Mouse (Mus musculus) monocyte, adult 2 months (primary cell): ENCODE measurements around the gene Pyroxd2.

Experiments
- DNase-seq, 2 experiments: peaks; one replicate each; pipeline ENCODE4 v3.0.0; 2022; ENCODE audit warnings: low spot score in 2 of 2, low read depth in 1 of 2

The Pyroxd2 gene

GRCm38 (mm10) chr19:42745869-42746224 is 6.7 kb downstream of the Pyroxd2 start:
- no peak for DNase-seq

DNA sequence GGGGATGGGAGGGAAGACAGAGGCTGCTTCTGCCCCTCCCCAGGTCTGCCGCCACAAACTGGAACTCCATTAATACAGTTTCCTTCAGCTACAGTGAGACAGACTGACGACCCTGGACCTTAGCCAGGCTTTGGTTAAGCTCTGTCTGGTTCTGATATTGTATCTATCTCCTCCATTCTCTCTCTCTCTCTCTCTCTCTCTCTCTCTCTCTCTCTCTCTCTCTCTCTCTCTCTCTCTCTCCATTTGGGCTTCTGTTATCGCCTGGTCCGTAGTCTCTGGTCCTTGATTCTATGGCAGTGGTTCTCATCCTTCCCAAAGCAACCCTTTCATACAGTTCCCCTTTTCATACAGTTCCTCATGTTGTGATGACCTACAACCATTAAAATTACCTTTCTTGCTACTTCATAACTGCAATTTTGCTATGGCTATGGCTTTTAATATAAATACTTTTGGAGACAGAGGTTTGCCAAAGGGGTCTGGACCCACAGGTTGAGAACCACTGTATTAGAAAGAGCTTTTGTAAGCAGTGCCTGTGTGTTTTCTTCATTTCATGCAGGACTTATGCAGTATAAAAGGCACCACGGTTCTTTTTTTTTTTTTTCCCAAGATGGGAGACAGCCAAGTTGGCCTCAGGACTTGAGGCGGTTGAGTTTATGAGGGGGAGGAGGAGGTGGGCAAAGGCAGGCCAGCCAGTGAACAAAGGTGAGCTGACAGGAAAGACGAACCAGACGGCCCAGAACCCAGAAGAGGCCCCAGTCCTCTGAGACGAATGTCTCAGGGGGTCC is 7.3 kb downstream of the Pyroxd2 start:
- no peak for DNase-seq

DNA sequence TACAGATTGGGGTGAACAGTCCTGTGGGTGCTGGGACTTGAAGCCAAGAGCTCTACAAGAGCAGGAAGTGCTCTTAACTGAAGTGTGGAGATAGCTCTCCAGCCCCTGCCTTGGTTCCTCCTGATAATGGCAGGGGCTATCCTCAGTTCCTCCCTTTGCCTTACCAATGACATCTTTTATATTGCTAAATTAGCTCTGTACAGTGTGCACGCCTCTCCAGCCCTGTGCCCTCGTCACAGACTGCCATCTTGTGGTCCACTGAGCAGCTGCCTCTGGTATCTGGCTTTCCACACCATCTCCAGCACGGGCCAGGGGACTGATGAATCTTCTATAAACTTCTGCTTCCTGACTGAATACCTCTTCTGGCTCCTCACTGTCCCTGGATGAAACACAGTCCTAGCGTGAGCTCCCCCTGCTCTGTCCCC is 8.4 kb downstream of the Pyroxd2 start:
- DNase-seq, result no peak

GRCm38 (mm10) chr19:42743261-42743660 is 9.3 kb downstream of the Pyroxd2 start:
- no peak for DNase-seq

DNA sequence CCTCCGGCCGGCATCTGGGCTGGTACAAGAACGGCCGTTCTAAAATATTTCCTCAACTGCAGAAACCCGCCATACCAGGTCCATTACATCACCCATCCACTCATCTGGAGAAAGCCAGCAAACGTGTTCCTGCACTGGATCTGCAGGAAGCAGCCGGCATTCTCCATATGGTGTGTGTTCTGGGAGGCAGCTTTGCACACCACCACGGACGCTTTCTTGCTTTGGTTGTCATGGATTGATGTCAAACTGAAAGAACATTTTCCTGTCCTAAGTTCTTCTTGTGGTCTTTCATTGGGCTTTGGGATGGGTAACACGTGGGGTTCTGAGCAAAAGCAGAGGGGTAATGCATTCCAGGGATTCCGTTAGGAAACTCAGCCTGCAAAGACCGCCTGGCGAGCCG is 10.7 kb downstream of the Pyroxd2 start:
- no peak for DNase-seq

GRCm38 (mm10) chr19:42740163-42740899 is 12.2 kb downstream of the Pyroxd2 start:
- no peak for DNase-seq

DNA sequence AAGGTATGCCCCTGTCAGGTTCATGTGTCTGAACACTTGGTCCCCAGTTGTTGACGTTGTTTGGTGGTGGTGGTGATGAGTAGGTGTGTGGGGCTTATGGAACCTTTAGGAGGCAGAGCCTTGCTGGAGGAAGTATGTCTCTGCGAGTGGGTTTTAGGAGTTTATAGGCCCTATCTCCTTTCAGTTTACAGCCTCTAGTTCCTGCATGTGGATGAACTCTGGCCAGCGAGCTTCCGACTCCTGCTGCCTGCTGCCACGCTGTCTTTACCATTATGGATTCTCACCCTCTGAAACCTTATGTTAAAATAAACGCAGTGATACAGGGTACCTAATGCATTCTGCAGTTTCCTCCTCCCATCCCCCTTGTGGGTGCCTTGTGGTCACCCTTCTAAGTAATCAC is 12.8 kb downstream of the Pyroxd2 start:
- DNase-seq, result no peak

DNA sequence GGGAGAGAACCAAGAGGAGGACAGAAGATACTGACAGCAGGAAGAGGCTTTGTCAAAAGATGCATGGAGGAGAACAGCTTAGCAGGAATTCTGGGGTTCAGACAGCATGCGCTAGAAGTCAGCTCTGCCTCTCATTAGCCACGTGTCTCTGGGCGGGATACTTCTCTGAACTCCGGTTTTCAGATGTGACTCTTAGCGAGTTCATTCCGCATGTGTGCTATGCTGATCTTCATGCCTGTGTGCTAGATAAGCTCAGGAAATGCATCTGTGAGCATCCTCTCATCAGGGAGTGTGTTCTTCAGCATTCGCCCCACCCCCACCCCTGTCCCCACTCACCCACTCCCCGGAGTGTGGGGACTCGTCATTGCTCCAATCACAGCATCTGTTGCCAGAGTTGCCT is 14.8 kb downstream of the Pyroxd2 start:
- DNase-seq, result no peak

DNA sequence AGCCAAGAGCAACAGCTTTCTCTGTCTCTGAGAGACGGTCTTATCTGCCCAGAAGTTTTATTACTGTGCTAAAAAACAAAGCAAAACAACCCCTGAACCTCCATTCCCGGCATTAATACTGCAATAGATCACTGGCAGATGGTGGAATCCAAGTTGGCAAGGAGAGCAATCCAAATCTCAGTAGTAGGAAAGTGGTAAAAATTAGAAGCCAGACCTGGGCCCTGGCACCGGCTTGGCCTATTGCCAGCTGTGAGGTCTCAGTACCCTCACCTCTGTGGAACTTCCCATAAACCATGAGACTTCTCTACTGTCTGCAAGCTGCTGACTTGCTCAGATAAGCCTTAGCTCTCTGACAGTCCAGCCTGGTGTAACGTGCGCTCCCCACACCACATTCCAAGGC is 17.6 kb downstream of the Pyroxd2 start:
- no peak for DNase-seq

DNA sequence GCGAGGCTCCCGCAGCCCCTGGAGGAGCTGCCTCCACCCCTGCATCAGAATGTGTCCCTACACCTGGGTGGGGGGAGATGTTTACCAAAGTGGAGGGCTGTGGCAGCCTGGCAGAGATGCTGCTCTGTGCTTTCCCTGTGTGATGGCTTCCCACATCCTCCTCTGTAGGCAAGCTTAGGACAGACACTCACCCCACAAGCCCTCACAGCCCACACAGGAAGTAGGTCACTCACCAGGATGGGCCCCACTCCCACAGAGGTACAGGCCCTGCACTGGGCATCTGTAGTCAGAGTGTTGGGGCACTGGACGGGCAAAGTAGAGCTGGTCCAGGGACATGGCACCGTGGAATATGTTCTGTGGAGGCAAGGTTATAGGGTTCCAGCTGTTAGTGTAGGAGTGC is 25.2 kb downstream of the Pyroxd2 start:
- no peak for DNase-seq

- no peak for DNase-seq
These were observed 25.8 kb downstream of the Pyroxd2 start for GRCm38 (mm10) chr19:42726766-42727165.

DNA sequence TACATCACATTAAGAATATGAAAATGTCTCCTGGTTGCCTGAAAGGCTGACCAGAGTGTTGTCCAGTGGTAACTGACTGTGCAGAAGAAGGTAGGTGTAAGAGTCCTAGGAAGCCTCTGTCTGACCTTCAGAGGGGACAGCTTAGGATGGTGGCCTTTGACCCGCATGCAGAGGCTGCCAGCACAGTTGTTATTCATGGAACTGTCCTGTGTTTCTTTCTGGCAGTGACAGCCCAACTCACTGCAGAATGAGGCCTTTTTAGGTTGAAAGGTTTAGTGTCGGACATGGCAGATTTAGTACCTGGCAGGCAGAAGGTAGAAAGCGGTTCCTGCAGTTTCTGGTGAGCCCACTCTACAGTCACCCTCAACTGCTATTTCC is 26.6 kb downstream of the Pyroxd2 start:
- no peak for DNase-seq

GRCm38 (mm10) chr19:42725056-42725972 is 27.3 kb downstream of the Pyroxd2 start:
- no peak for DNase-seq

DNA sequence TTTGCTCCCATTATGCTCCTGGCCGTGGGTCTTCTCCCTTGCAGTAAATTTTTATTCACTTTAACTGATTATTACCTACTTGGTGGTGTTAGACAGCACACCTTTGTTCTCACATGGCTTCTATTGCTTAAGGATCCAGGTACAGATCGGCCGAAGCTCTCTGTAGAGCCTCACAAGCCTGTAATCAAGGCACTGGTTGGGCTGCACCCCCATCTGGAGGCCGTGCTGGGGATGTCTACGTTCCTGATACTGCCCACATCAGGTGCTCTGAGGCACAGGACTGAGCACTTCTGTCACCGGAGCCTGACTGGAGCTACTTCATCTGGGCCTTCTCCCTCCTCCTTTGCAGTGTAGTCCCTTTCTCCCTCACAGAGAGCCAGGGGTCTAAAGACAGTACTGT is 29.3 kb downstream of the Pyroxd2 start:
- no peak for DNase-seq

GRCm38 (mm10) chr19:42722500-42722899 is 30.1 kb downstream of the Pyroxd2 start:
- no peak for DNase-seq

GRCm38 (mm10) chr19:42718101-42718500 is 34.5 kb downstream of the Pyroxd2 start:
- DNase-seq, result no peak

- DNase-seq, result no peak
These were observed 34.9 kb downstream of the Pyroxd2 start for GRCm38 (mm10) chr19:42717668-42718067.

DNA sequence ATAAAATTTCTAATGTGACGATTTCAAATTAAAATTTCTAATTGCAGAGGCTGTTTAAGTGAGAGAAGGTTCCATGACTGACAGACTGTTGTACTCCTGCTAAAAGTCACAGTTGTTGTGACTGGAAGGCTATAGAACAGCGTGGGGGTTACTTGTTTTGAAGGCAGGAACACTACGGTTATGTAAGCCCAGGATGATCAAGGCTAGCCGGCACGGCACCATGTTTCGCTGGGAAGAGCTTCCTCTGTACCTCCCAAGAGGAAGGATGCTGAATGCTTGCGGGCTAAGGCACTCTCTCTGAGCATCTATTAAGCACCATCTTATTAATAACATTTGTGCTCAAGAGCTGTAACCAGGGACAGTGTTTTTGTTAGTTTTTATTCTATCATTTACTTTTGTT is 36.1 kb downstream of the Pyroxd2 start:
- DNase-seq, result no peak

- no peak for DNase-seq
These were observed 38.8 kb downstream of the Pyroxd2 start for GRCm38 (mm10) chr19:42713770-42714169.

GRCm38 (mm10) chr19:42699426-42699825 is 53.1 kb downstream of the Pyroxd2 start:
- DNase-seq, result no peak

- no peak for DNase-seq
These were observed 54.0 kb downstream of the Pyroxd2 start for GRCm38 (mm10) chr19:42698576-42698975.

- no peak for DNase-seq
These were observed 55.2 kb downstream of the Pyroxd2 start for GRCm38 (mm10) chr19:42697336-42697735.
